Mouse (Mus musculus) limb, embryonic 12.5 days (tissue): ENCODE data around the gene Gm8257. TPM values are rescaled to one million over a fixed set of nuclear protein-coding genes. Genes with fewer than 3 reads are reported as not detected.
"Not testable (repeated sequence)": the region's sequence is repeated elsewhere in the genome, so short reads cannot be mapped to it uniquely, and the experiment has no call there.

Experiments used
- ATAC-seq: fragments of 200-750 bp; cut with Nextera tagmentation; 2 replicates; pipeline ENCODE4 v1.8.0; 2017; ENCODE audit warnings: low read depth, moderate TSS enrichment; ENCODE audit not compliant: insufficient number of reproducible peaks, insufficient read depth, low FRiP score, low TSS enrichment
- H3K27ac ChIP-seq: fragments of 300-500 bp; sonication (generic); 2 replicates; pipeline ENCODE4 v1.5.1; 2016; ENCODE audit warnings: mild to moderate bottlenecking, moderate library complexity
- H3K27me3 ChIP-seq: fragments of 300-500 bp; sonication (generic); 2 replicates; pipeline ENCODE4 v1.6.1; 2016; ENCODE audit warnings: mild to moderate bottlenecking, moderate library complexity
- H3K36me3 ChIP-seq: fragments of 300-500 bp; sonication (generic); 2 replicates; pipeline ENCODE4 v1.6.1; 2016; ENCODE audit warnings: mild to moderate bottlenecking, moderate library complexity
- H3K4me1 ChIP-seq: fragments of 300-500 bp; sonication (generic); replicated peaks from 2 replicates; pipeline ENCODE4 v1.6.1; 2016
- H3K4me2 ChIP-seq: fragments of 300-500 bp; sonication (generic); 2 replicates; pipeline ENCODE4 v1.6.1; 2016; ENCODE audit warnings: mild to moderate bottlenecking, moderate library complexity
- H3K4me3 ChIP-seq: fragments of 300-500 bp; sonication (generic); replicated peaks from 2 replicates; pipeline ENCODE4 v1.5.1; 2016; ENCODE audit warnings: mild to moderate bottlenecking
- H3K9ac ChIP-seq: fragments of 300-500 bp; sonication (generic); replicated peaks from 2 replicates; pipeline ENCODE4 v1.6.1; 2016; ENCODE audit warnings: mild to moderate bottlenecking, moderate library complexity
- H3K9me3 ChIP-seq: fragments of 300-500 bp; sonication (generic); 2 replicates; pipeline ENCODE4 v1.6.1; 2016; ENCODE audit warnings: mild to moderate bottlenecking, moderate library complexity
- WGBS: fragments of 180-500 bp; shearing (Covaris S2); methylation state at CpG from one replicate; pipeline ENCODE4 v1.1.7; 2016; 5-methylcytosine and 5-hydroxymethylcytosine counted together
- polyA plus RNA-seq: library from polyadenylated mRNA; unstranded; fragments of >200 nt; fragmentation: Nextera tagmentation; extraction: Ambion mirVana; gene quantifications from 2 replicates; pipeline ENCODE4 v1.2.1, GENCODE M21; 2016

Gene Gm8257
- polyA plus RNA-seq, result not detected in 2 replicates

- H3K9ac ChIP-seq, ATAC-seq, H3K4me2 ChIP-seq, H3K4me3 ChIP-seq, H3K4me1 ChIP-seq, H3K27me3 ChIP-seq, H3K9me3 ChIP-seq, H3K36me3 ChIP-seq, H3K27ac ChIP-seq: not testable (repeated sequence)
- 79% methylated on average over 3 of the region's 3 CpGs for WGBS
Measured at GRCm38 (mm10) chr14:44706356-44706755, at the start of gene Gm8257. Gene Gm8257, minus strand, starts transcription at chr14:44706456.

- no peak within 1 kb of the TSS for H3K4me3 ChIP-seq
- 85% methylated on average over 3 of the region's 3 CpGs for WGBS
- no peak within 1 kb of the TSS for H3K27ac ChIP-seq
- no peak within 1 kb of the TSS for H3K9ac ChIP-seq
- no peaks in the 10 kb centered on the region for H3K27me3 ChIP-seq
- H3K9me3 ChIP-seq, result no peaks in the 10 kb centered on the region
- ATAC-seq, result no peak
- H3K4me1 ChIP-seq, result no peaks in the 10 kb centered on the region
- H3K4me2 ChIP-seq, result no peak within 1 kb of the TSS
- no peaks in the 10 kb centered on the region for H3K36me3 ChIP-seq
Measured at GRCm38 (mm10) chr14:44750240-44750639, 44.0 kb upstream of the Gm8257 start, which contains the start of gene Gm8267. Gene Gm8267, minus strand, starts transcription at chr14:44750340.

GRCm38 (mm10) chr14:44742789-44743188 lies 36.5 kb upstream of the Gm8257 start:
- not testable (repeated sequence) for H3K9me3 ChIP-seq, H3K4me3 ChIP-seq, H3K9ac ChIP-seq, H3K4me2 ChIP-seq, ATAC-seq, H3K27me3 ChIP-seq, H3K36me3 ChIP-seq, H3K4me1 ChIP-seq, H3K27ac ChIP-seq
- WGBS, result 63% methylated on average over 1 of the region's 1 CpGs

- not testable (repeated sequence) for H3K4me3 ChIP-seq, H3K9ac ChIP-seq, H3K27ac ChIP-seq, H3K36me3 ChIP-seq, H3K4me1 ChIP-seq, ATAC-seq, H3K9me3 ChIP-seq, H3K27me3 ChIP-seq, H3K4me2 ChIP-seq
Measured at GRCm38 (mm10) chr14:44730711-44731110, 24.5 kb upstream of the Gm8257 start.

GRCm38 (mm10) chr14:44627737-44628136 lies 78.5 kb downstream of the Gm8257 start, which contains the start of gene Gm5624:
Gene Gm5624, minus strand, starts transcription at chr14:44627938.
- H3K4me1 ChIP-seq, H3K27ac ChIP-seq, H3K4me2 ChIP-seq, H3K36me3 ChIP-seq, H3K9me3 ChIP-seq, H3K27me3 ChIP-seq, H3K9ac ChIP-seq, H3K4me3 ChIP-seq, ATAC-seq: not testable (repeated sequence)
- 75% methylated on average over 4 of the region's 4 CpGs for WGBS

Other genes starting within 250 kb of the Gm8257 start
- gene BC061237, start 214.0 kb downstream of the Gm8257 start, polyA plus RNA-seq, result not detected in 2 replicates
- gene Gm17093, start 188.2 kb downstream of the Gm8257 start, polyA plus RNA-seq, result not detected in 2 replicates
- not detected in 2 replicates for gene Gm8247, start 123.3 kb downstream of the Gm8257 start, polyA plus RNA-seq
- not detected in 2 replicates for gene Gm5624, start 78.5 kb downstream of the Gm8257 start, polyA plus RNA-seq
- gene Gm8267, start 43.9 kb upstream of the Gm8257 start, polyA plus RNA-seq, result not detected in 2 replicates
- 0.23 and 0.38 TPM in 2 replicates for gene Ptgdr, start 152.9 kb upstream of the Gm8257 start, polyA plus RNA-seq